Mouse (Mus musculus): ENCODE measurements around the gene Nsrp1. TPM values are rescaled to one million over a fixed set of nuclear protein-coding genes. Genes with fewer than 3 reads are reported as not detected.

The Nsrp1 gene
- total RNA-seq, 4 experiments from 2014 or later: 15.0 to 20.8 (median 19.8) TPM

- no peak for DNase-seq (ENCODE audit: low spot score in 2 of 2)
Observed at GRCm38 (mm10) chr11:77061951-77062350, 16.3 kb downstream of the Nsrp1 start.

GRCm38 (mm10) chr11:77042816-77043215, 35.4 kb downstream of the Nsrp1 start:
- DNase-seq (ENCODE audit: low spot score in 2 of 2): no peak

GRCm38 (mm10) chr11:77041891-77042290, 36.3 kb downstream of the Nsrp1 start:
- no peak for DNase-seq (ENCODE audit: low spot score in 2 of 2)

GRCm38 (mm10) chr11:77031151-77031934, 46.9 kb downstream of the Nsrp1 start:
- no peak for DNase-seq (ENCODE audit: low spot score in 2 of 2)

GRCm38 (mm10) chr11:77028157-77028556, 50.1 kb downstream of the Nsrp1 start:
- DNase-seq (ENCODE audit: low spot score in 2 of 2): no peak

- no peak for DNase-seq (ENCODE audit: low spot score in 2 of 2)
Observed at GRCm38 (mm10) chr11:77026559-77026958, 51.7 kb downstream of the Nsrp1 start.

- no peak for DNase-seq (ENCODE audit: low spot score in 2 of 2)
Observed at GRCm38 (mm10) chr11:77021749-77022396, 56.4 kb downstream of the Nsrp1 start.

- no peak for DNase-seq (ENCODE audit: low spot score in 2 of 2)
Observed at GRCm38 (mm10) chr11:77019539-77019938, 58.7 kb downstream of the Nsrp1 start.

- DNase-seq (ENCODE audit: low spot score in 2 of 2): no peak
Observed at GRCm38 (mm10) chr11:77018046-77018445, 60.2 kb downstream of the Nsrp1 start.

GRCm38 (mm10) chr11:77010762-77011475, 67.3 kb downstream of the Nsrp1 start:
- no peak for DNase-seq (ENCODE audit: low spot score in 2 of 2)

- no peak for DNase-seq (ENCODE audit: low spot score in 2 of 2)
Observed at GRCm38 (mm10) chr11:77009069-77010025, 68.9 kb downstream of the Nsrp1 start.

- no peak for DNase-seq (ENCODE audit: low spot score in 2 of 2)
Observed at GRCm38 (mm10) chr11:77006616-77007015, 71.6 kb downstream of the Nsrp1 start.

GRCm38 (mm10) chr11:77005881-77006280, 72.4 kb downstream of the Nsrp1 start:
- DNase-seq (ENCODE audit: low spot score in 2 of 2): no peak

GRCm38 (mm10) chr11:77002361-77002760, 75.9 kb downstream of the Nsrp1 start:
- DNase-seq (ENCODE audit: low spot score in 2 of 2): no peak

GRCm38 (mm10) chr11:77000741-77001140, 77.5 kb downstream of the Nsrp1 start:
- no peak for DNase-seq (ENCODE audit: low spot score in 2 of 2)

GRCm38 (mm10) chr11:76998705-76999226, 79.5 kb downstream of the Nsrp1 start:
- no peak for DNase-seq (ENCODE audit: low spot score in 2 of 2)

GRCm38 (mm10) chr11:76997916-76998704, 80.1 kb downstream of the Nsrp1 start, which contains the start of gene Slc6a4:
Slc6a4 (plus strand) TSS chr11:76998603.
- no peak for DNase-seq (ENCODE audit: low spot score in 2 of 2)

- DNase-seq (ENCODE audit: low spot score in 2 of 2): peak in 1 of 2 experiments; percentile 35
Observed at GRCm38 (mm10) chr11:76997305-76997704, 80.9 kb downstream of the Nsrp1 start.

GRCm38 (mm10) chr11:76995966-76996672, 82.1 kb downstream of the Nsrp1 start:
- DNase-seq (ENCODE audit: low spot score in 2 of 2): peak in 1 of 2 experiments; percentile 11

Data from layer of hippocampus, adult 8-10 months (tissue).